Mouse (Mus musculus): ENCODE results near the gene Ypel3. TPM values are rescaled to one million over a fixed set of nuclear protein-coding genes. Genes with fewer than 3 reads are reported as not detected.
A peak's percentile ranks its signal among the peaks of the same experiment; 100 is the strongest.

The Ypel3 gene
- polyA plus RNA-seq, 1 experiment from 2014 or later: 218 TPM

GRCm38 (mm10) chr7:126794271-126794605 is 17.5 kb downstream of the Ypel3 start:
- no peak for ATAC-seq (ENCODE audit: low FRiP score, low TSS enrichment)
- no peak overlapping the region for H3K4me2 ChIP-seq (ENCODE audit: low read length)
- H3K4me3 ChIP-seq (replicated peaks; ENCODE audit: low read depth, low read length): no peak overlapping the region
- H3K27ac ChIP-seq (replicated peaks; ENCODE audit: low read depth, low read length): no peak overlapping the region
- peaks cover 31% of the 10 kb centered on the region for H3K4me1 ChIP-seq (ENCODE audit: control insufficient read depth, insufficient read depth, low read length)
- H3K27me3 ChIP-seq (ENCODE audit: control insufficient read depth, insufficient read depth, low read length): no peaks in the 10 kb centered on the region
- 81% methylated on average over 4 of the region's 4 CpGs for WGBS
- peaks cover 43% of the 10 kb centered on the region for H3K36me3 ChIP-seq (ENCODE audit: control insufficient read depth, insufficient read depth, low read length)
- no peak overlapping the region for H3K9ac ChIP-seq (replicated peaks; ENCODE audit: low read length)
- no peak for DNase-seq
- H3K9me3 ChIP-seq (ENCODE audit: control insufficient read depth, low read length): no peaks in the 10 kb centered on the region

GRCm38 (mm10) chr7:126795387-126796317 is 18.9 kb downstream of the Ypel3 start:
- DNase-seq (no peak), ATAC-seq (ENCODE audit: low FRiP score, low TSS enrichment) (no peak)
- no peak overlapping the region for H3K4me3 ChIP-seq (replicated peaks; ENCODE audit: low read depth, low read length)
- no peaks in the 10 kb centered on the region for H3K27me3 ChIP-seq (ENCODE audit: control insufficient read depth, insufficient read depth, low read length)
- H3K4me1 ChIP-seq (ENCODE audit: control insufficient read depth, insufficient read depth, low read length): peaks cover 38% of the 10 kb centered on the region
- H3K9me3 ChIP-seq (ENCODE audit: control insufficient read depth, low read length): no peaks in the 10 kb centered on the region
- peak overlapping the region; percentile 26; the same call in 1 of the 2 replicates for H3K9ac ChIP-seq (replicated peaks; ENCODE audit: low read length)
- H3K4me2 ChIP-seq (ENCODE audit: low read length): no peak overlapping the region
- WGBS: 81% methylated on average over 16 of the region's 16 CpGs
- H3K36me3 ChIP-seq (ENCODE audit: control insufficient read depth, insufficient read depth, low read length): peaks cover 34% of the 10 kb centered on the region
- no peak overlapping the region for H3K27ac ChIP-seq (replicated peaks; ENCODE audit: low read depth, low read length)

DNA sequence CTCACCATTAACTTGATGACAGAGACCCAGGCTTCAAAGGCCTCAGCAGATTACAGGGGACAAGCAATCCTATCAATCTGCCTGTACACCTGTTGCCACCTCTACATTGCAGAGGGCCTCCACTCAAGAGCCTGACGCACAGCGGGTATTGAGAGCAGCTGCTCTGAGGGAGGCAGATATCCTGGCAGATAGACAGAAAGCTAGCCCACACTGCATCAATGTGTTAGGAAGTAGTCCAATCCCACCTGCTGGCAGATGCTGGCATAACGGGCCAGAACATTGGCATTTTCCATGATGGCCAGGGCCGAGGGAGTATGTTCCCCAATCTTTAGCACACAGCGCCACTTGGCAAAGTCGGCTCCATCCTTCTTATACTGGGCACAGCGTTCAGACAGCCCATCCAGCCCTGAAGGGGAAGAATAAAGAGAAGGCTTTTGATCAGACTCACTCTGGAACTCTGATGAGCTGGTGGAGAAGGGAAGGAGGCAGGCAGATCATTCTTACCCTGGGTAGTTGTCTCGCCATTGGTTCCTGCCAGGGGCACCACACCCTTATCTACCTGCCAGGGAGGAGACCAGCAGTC is 19.7 kb downstream of the Ypel3 start:
- Histone ChIP-seq H3K9me3 (ENCODE audit: control insufficient read depth, low read length) (no peaks in the 10 kb centered on the region), H3K4me3 (replicated peaks; ENCODE audit: low read depth, low read length) (0 out of 2 replicates have a peak overlapping the region, but pooled peaks have one; percentile 79), H3K4me1 (ENCODE audit: control insufficient read depth, insufficient read depth, low read length) (peaks cover 31% of the 10 kb centered on the region), H3K36me3 (ENCODE audit: control insufficient read depth, insufficient read depth, low read length) (peaks cover 31% of the 10 kb centered on the region), H3K4me2 (ENCODE audit: low read length) (peak overlapping the region; percentile 84; the same call in 1 of the 2 replicates), H3K9ac (replicated peaks; ENCODE audit: low read length) (peak overlapping the region; percentile 26; the same call in 1 of the 2 replicates), H3K27ac (replicated peaks; ENCODE audit: low read depth, low read length) (no peak overlapping the region), H3K27me3 (ENCODE audit: control insufficient read depth, insufficient read depth, low read length) (no peaks in the 10 kb centered on the region)
- ATAC-seq (ENCODE audit: low FRiP score, low TSS enrichment) (no peak), DNase-seq (peak; percentile 36)
- WGBS: 79% methylated on average over 8 of the region's 8 CpGs

GRCm38 (mm10) chr7:126797411-126798126 is 20.8 kb downstream of the Ypel3 start, which contains the start of gene Fam57b:
TSS of gene Fam57b (plus strand) at chr7:126797668.
- ATAC-seq (ENCODE audit: low FRiP score, low TSS enrichment): no peak
- peak within 1 kb of the TSS; percentile 84 for H3K4me2 ChIP-seq (ENCODE audit: low read length)
- peak within 1 kb of the TSS; percentile 79 for H3K4me3 ChIP-seq (replicated peaks; ENCODE audit: low read depth, low read length)
- 21% methylated on average over 21 of the region's 21 CpGs for WGBS
- DNase-seq: peak; percentile 20
- H3K9ac ChIP-seq (replicated peaks; ENCODE audit: low read length): peak within 1 kb of the TSS; percentile 80
- H3K27ac ChIP-seq (replicated peaks; ENCODE audit: low read depth, low read length): peak within 1 kb of the TSS; percentile 96
- H3K36me3 ChIP-seq (ENCODE audit: control insufficient read depth, insufficient read depth, low read length): peaks cover 31% of the 10 kb centered on the region
- H3K27me3 ChIP-seq (ENCODE audit: control insufficient read depth, insufficient read depth, low read length): no peaks in the 10 kb centered on the region
- H3K4me1 ChIP-seq (ENCODE audit: control insufficient read depth, insufficient read depth, low read length): peaks cover 31% of the 10 kb centered on the region
- H3K9me3 ChIP-seq (ENCODE audit: control insufficient read depth, low read length): no peaks in the 10 kb centered on the region

DNA sequence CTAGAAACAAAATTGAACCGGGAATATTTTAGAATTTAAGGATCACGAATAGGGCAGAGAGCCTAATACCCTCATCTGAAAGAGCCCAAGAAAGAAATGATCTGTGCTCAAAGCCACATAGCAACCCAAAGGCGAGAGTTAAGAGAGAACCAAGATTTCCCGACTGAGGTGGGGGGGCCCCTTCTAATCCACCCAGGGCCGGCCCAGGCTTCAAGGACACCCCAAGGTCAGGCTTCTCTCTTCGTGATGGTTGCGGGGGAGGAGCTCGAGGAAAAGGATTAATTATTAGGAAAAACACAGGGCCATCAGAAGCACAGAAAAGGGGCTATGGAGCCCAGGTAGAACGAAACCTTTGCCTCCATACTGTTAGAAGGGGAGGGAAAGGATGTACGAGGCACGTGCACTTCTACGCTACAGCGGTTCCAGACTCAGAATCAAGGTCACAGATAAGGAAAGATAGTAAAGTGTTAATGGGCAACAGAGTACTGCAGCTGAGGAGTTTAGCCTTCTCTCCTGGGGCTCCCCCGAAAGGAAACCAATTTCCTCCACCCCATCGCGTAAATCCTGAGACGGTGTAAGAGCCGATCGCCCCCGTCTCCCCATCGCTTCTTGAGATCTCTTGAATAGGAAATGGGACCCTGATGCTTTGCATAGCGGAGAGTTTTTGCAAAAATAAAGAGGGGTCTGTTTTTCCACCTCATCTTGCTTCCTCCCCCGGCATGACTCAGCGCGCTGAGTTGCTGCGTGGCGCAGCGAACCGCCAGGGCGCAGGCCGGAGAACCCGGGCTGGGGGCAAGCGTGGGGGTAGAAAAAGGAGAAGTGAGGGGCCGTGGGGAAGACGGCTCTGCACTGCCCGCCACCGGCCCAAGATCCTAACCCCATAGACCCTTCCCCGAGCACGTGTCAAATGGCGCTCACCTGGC is 21.6 kb downstream of the Ypel3 start:
- under 1% methylated on average over 40 of the region's 40 CpGs for WGBS
- Histone ChIP-seq H3K4me1 (ENCODE audit: control insufficient read depth, insufficient read depth, low read length) (peaks cover 24% of the 10 kb centered on the region), H3K27ac (replicated peaks; ENCODE audit: low read depth, low read length) (peak overlapping the region; percentile 96), H3K36me3 (ENCODE audit: control insufficient read depth, insufficient read depth, low read length) (peaks cover 31% of the 10 kb centered on the region), H3K4me2 (ENCODE audit: low read length) (peak overlapping the region; percentile 84), H3K4me3 (replicated peaks; ENCODE audit: low read depth, low read length) (peak overlapping the region; percentile 79), H3K9me3 (ENCODE audit: control insufficient read depth, low read length) (no peaks in the 10 kb centered on the region), H3K9ac (replicated peaks; ENCODE audit: low read length) (peak overlapping the region; percentile 80), H3K27me3 (ENCODE audit: control insufficient read depth, insufficient read depth, low read length) (no peaks in the 10 kb centered on the region)
- ATAC-seq (ENCODE audit: low FRiP score, low TSS enrichment) (no peak), DNase-seq (peak; percentile 22)

- Histone ChIP-seq H3K27ac (replicated peaks; ENCODE audit: low read depth, low read length) (peak overlapping the region; percentile 96), H3K4me3 (replicated peaks; ENCODE audit: low read depth, low read length) (peak overlapping the region; percentile 79), H3K9me3 (ENCODE audit: control insufficient read depth, low read length) (no peaks in the 10 kb centered on the region), H3K9ac (replicated peaks; ENCODE audit: low read length) (peak overlapping the region; percentile 80), H3K36me3 (ENCODE audit: control insufficient read depth, insufficient read depth, low read length) (peaks cover 29% of the 10 kb centered on the region), H3K4me2 (ENCODE audit: low read length) (peak overlapping the region; percentile 84), H3K27me3 (ENCODE audit: control insufficient read depth, insufficient read depth, low read length) (no peaks in the 10 kb centered on the region), H3K4me1 (ENCODE audit: control insufficient read depth, insufficient read depth, low read length) (peaks cover 24% of the 10 kb centered on the region)
- DNase-seq (peak; percentile 97), ATAC-seq (ENCODE audit: low FRiP score, low TSS enrichment) (peak; percentile 94)
- WGBS: under 1% methylated on average over 30 of the region's 36 CpGs
Measured at GRCm38 (mm10) chr7:126799050-126799467, 22.3 kb downstream of the Ypel3 start.

GRCm38 (mm10) chr7:126799468-126800268 is 22.9 kb downstream of the Ypel3 start:
- DNase-seq (peak; percentile 93), ATAC-seq (ENCODE audit: low FRiP score, low TSS enrichment) (peak; percentile 92)
- Histone ChIP-seq H3K4me2 (ENCODE audit: low read length) (peak overlapping the region; percentile 84), H3K9ac (replicated peaks; ENCODE audit: low read length) (peak overlapping the region; percentile 72), H3K9me3 (ENCODE audit: control insufficient read depth, low read length) (no peaks in the 10 kb centered on the region), H3K27me3 (ENCODE audit: control insufficient read depth, insufficient read depth, low read length) (no peaks in the 10 kb centered on the region), H3K4me1 (ENCODE audit: control insufficient read depth, insufficient read depth, low read length) (peaks cover 24% of the 10 kb centered on the region), H3K4me3 (replicated peaks; ENCODE audit: low read depth, low read length) (peak overlapping the region; percentile 79), H3K27ac (replicated peaks; ENCODE audit: low read depth, low read length) (peak overlapping the region; percentile 96), H3K36me3 (ENCODE audit: control insufficient read depth, insufficient read depth, low read length) (peaks cover 24% of the 10 kb centered on the region)
- 1% methylated on average over 37 of the region's 38 CpGs for WGBS

Data from midbrain, embryonic 14.5 days (tissue).